11 mouse cellular contexts compared by ENCODE assay signal in the genomic region with DNA sequence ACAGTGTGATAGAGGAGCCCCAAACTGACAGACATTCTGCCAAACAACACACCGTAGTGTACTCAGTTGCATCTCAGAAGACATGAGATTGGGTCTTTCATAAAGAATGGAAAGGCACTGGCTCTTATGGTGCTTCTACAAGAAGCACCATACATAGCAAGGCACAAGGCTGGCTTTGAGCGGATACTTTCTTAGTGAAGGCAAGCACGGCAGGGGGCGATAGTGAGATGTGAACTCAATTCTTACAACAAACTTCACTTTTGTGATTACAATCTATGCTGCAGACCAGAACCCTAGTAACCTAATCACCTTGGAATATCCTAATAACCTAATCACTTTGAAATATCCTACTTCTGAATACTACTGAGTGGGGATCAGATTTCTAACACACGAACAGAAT. TPM values are rescaled to one million over a fixed set of nuclear protein-coding genes. Genes with fewer than 3 reads are reported as not detected.
A peak's percentile ranks its signal among the peaks of the same experiment; 100 is the strongest.
DNase-seq lines count a peak whose midpoint lies in the region; ATAC-seq and TF ChIP-seq lines count a peak whose summit lies in the region.
"Had no signal": no experiment of that assay in that cellular context is flagged by ENCODE, and none has a peak within 500 bp of the region (broad histone marks: within the 10 kb centered on the region; RNA-seq: fewer than 3 reads in every experiment).

No protein-coding gene starts in this region.

- no peak overlapping the region for H3K27ac ChIP-seq in midbrain, embryonic 10.5 days (replicated peaks)
- H3K27ac ChIP-seq in midbrain, embryonic 16.5 days (ENCODE audit: low read length): no peak overlapping the region
- H3K27ac ChIP-seq in layer of hippocampus, adult 2 months: no peak overlapping the region
- no peak overlapping the region for H3K27ac ChIP-seq in forebrain, embryonic 16.5 days (ENCODE audit: low read length)
- H3K27ac ChIP-seq: midbrain, embryonic 12.5 days had no signal

- no peaks in the 10 kb centered on the region for H3K27me3 ChIP-seq in midbrain, embryonic 10.5 days (ENCODE audit: low read depth, poor library complexity, severe bottlenecking)
- no peaks in the 10 kb centered on the region for H3K27me3 ChIP-seq in midbrain, embryonic 16.5 days (ENCODE audit: control insufficient read depth, insufficient read depth, low read depth, low read length)
- H3K27me3 ChIP-seq in forebrain, embryonic 16.5 days (replicated peaks; ENCODE audit: control insufficient read depth, insufficient read depth, low read length): no peaks in the 10 kb centered on the region
- H3K27me3 ChIP-seq: midbrain, embryonic 12.5 days had no signal

- H3K9me3 ChIP-seq in midbrain, embryonic 10.5 days (replicated peaks): no peaks in the 10 kb centered on the region
- H3K9me3 ChIP-seq in midbrain, embryonic 16.5 days (replicated peaks; ENCODE audit: control insufficient read depth, low read length, poor library complexity, severe bottlenecking): no peaks in the 10 kb centered on the region
- no peaks in the 10 kb centered on the region for H3K9me3 ChIP-seq in forebrain, embryonic 16.5 days (ENCODE audit: control insufficient read depth, low read length)

- no peak for ATAC-seq in midbrain, embryonic 16.5 days
- peak; percentile 66 for ATAC-seq in common myeloid progenitor, adult 5-6 weeks (replicated peaks; ENCODE audit: low read depth, poor library complexity, severe bottlenecking)
- no peak for ATAC-seq in forebrain, embryonic 16.5 days

- WGBS in midbrain, embryonic 10.5 days: 68% methylated on average over 5 of the region's 5 CpGs
- WGBS in midbrain, embryonic 16.5 days: 62% methylated on average over 5 of the region's 5 CpGs
- 60% methylated on average over 5 of the region's 5 CpGs for WGBS in forebrain, embryonic 16.5 days

- H3K36me3 ChIP-seq in midbrain, embryonic 10.5 days: no peaks in the 10 kb centered on the region
- H3K36me3 ChIP-seq in midbrain, embryonic 16.5 days (ENCODE audit: control insufficient read depth, insufficient read depth, low read length): no peaks in the 10 kb centered on the region
- H3K36me3 ChIP-seq in forebrain, embryonic 16.5 days (ENCODE audit: control insufficient read depth, insufficient read depth): no peaks in the 10 kb centered on the region
- H3K36me3 ChIP-seq: midbrain, embryonic 12.5 days had no signal

- no peaks in the 10 kb centered on the region for H3K4me1 ChIP-seq in midbrain, embryonic 10.5 days
- H3K4me1 ChIP-seq in midbrain, embryonic 16.5 days (ENCODE audit: control insufficient read depth, insufficient read depth, low read length): no peaks in the 10 kb centered on the region
- no peaks in the 10 kb centered on the region for H3K4me1 ChIP-seq in forebrain, embryonic 16.5 days (replicated peaks; ENCODE audit: control insufficient read depth, insufficient read depth, low read length)
- H3K4me1 ChIP-seq: midbrain, embryonic 12.5 days had no signal

- H3K4me2 ChIP-seq in midbrain, embryonic 16.5 days (ENCODE audit: low read length): no peak overlapping the region
- no peak overlapping the region for H3K4me2 ChIP-seq in forebrain, embryonic 16.5 days (ENCODE audit: low read length)
- H3K4me2 ChIP-seq: midbrain, embryonic 12.5 days had no signal

- no peak overlapping the region for H3K4me3 ChIP-seq in midbrain, embryonic 10.5 days
- H3K4me3 ChIP-seq in midbrain, embryonic 16.5 days (ENCODE audit: low read depth, low read length): no peak overlapping the region
- H3K4me3 ChIP-seq in layer of hippocampus, adult 2 months: no peak overlapping the region
- no peak overlapping the region for H3K4me3 ChIP-seq in forebrain, embryonic 16.5 days (replicated peaks; ENCODE audit: low read length)
- H3K4me3 ChIP-seq: midbrain, embryonic 12.5 days had no signal

- TF ChIP-seq CTCF in layer of hippocampus, adult 2 months (conservative IDR thresholded peaks at IDR 0.05): peak; percentile 76

- DNase-seq in embryo, embryonic 10 days (ENCODE audit: low spot score): peak; percentile 69
- DNase-seq in embryo, embryonic 9.5 days (ENCODE audit: extremely low spot score): no peak
- DNase-seq in midbrain, embryonic 10.5 days (ENCODE audit: low spot score): peak; percentile 29
- DNase-seq in layer of hippocampus, adult 2 months (ENCODE audit: low spot score in 2 of 2): peak in 1 of 2 experiments; percentile 25
- DNase-seq in retina, embryonic 14.5 days (ENCODE audit: low spot score): peak; percentile 69

- no peak overlapping the region for H3K9ac ChIP-seq in midbrain, embryonic 16.5 days (ENCODE audit: low read depth, low read length)
- H3K9ac ChIP-seq in forebrain, embryonic 16.5 days (replicated peaks; ENCODE audit: low read depth, low read length): no peak overlapping the region
- H3K9ac ChIP-seq: midbrain, embryonic 12.5 days had no signal

RNA-seq across cellular contexts. Expression of gene Ccr9, which starts 12.6 kb away (rescaled TPM):
- polyA plus RNA-seq in midbrain, embryonic 10.5 days (2016; fragmentation: Nextera tagmentation; extraction: Ambion mirVana): 0.26 and 0.40 TPM in 2 replicates
- 0.30 TPM in 2 replicates for polyA plus RNA-seq in midbrain, embryonic 16.5 days (2015; fragmentation: Nextera tagmentation; extraction: Ambion mirVana)
- total RNA-seq in common myeloid progenitor, adult 5-6 weeks (2017): 0.32 and 0.82 TPM in 2 replicates
- total RNA-seq in layer of hippocampus, adult 2 months (2021): under 1 TPM in 1 of 2 experiments, not detected in 1; 0.15 TPM
- polyA plus RNA-seq in forebrain, embryonic 16.5 days (2015; fragmentation: Nextera tagmentation; extraction: Ambion mirVana): 0.15 and 0.50 TPM in 2 replicates
- total RNA-seq: ES-E14 had no signal

RNA-seq across cellular contexts. Expression of gene Slc6a20a, which starts 13.0 kb away (rescaled TPM):
- polyA plus RNA-seq in midbrain, embryonic 10.5 days (2016; fragmentation: Nextera tagmentation; extraction: Ambion mirVana): 2.7 and 3.5 TPM in 2 replicates
- polyA plus RNA-seq in midbrain, embryonic 16.5 days (2015; fragmentation: Nextera tagmentation; extraction: Ambion mirVana): 12.5 and 15.1 TPM in 2 replicates
- total RNA-seq in common myeloid progenitor, adult 5-6 weeks (2017): 0.39 and 1.5 TPM in 2 replicates
- total RNA-seq in layer of hippocampus, adult 2 months (2021): 10 to 100 TPM; 11.5 to 15.7 TPM
- polyA plus RNA-seq in forebrain, embryonic 16.5 days (2015; fragmentation: Nextera tagmentation; extraction: Ambion mirVana): 4.2 and 6.4 TPM in 2 replicates
- total RNA-seq: gastrocnemius, postnatal 36 days had no signal

RNA-seq across cellular contexts. Expression of gene Slc6a20b, which starts 33.3 kb away (rescaled TPM):
- 0.20 and 0.30 TPM in 2 replicates for polyA plus RNA-seq in midbrain, embryonic 10.5 days (2016; fragmentation: Nextera tagmentation; extraction: Ambion mirVana)
- 0.25 and 0.39 TPM in 2 replicates for polyA plus RNA-seq in midbrain, embryonic 16.5 days (2015; fragmentation: Nextera tagmentation; extraction: Ambion mirVana)
- total RNA-seq in common myeloid progenitor, adult 5-6 weeks (2017): 0.19 and 0.37 TPM in 2 replicates
- total RNA-seq in layer of hippocampus, adult 2 months (2021): under 1 TPM; 0.22 to 0.51 TPM
- 0.19 and 0.41 TPM in 2 replicates for polyA plus RNA-seq in forebrain, embryonic 16.5 days (2015; fragmentation: Nextera tagmentation; extraction: Ambion mirVana)
- total RNA-seq: gastrocnemius, postnatal 36 days had no signal

RNA-seq across cellular contexts. Expression of gene Lztfl1, which starts 51.9 kb away (rescaled TPM):
- polyA plus RNA-seq in midbrain, embryonic 10.5 days (2016; fragmentation: Nextera tagmentation; extraction: Ambion mirVana): 40.2 and 43.9 TPM in 2 replicates
- 51.1 and 53.1 TPM in 2 replicates for polyA plus RNA-seq in midbrain, embryonic 16.5 days (2015; fragmentation: Nextera tagmentation; extraction: Ambion mirVana)
- total RNA-seq in common myeloid progenitor, adult 5-6 weeks (2017): 36.9 and 39.3 TPM in 2 replicates
- 10 to 100 TPM; 62.4 to 69.3 TPM for total RNA-seq in layer of hippocampus, adult 2 months (2021)
- polyA plus RNA-seq in forebrain, embryonic 16.5 days (2015; fragmentation: Nextera tagmentation; extraction: Ambion mirVana): 55.8 and 61.6 TPM in 2 replicates
